ENCODE assay signal across 16 mouse cellular contexts in the genomic region with DNA sequence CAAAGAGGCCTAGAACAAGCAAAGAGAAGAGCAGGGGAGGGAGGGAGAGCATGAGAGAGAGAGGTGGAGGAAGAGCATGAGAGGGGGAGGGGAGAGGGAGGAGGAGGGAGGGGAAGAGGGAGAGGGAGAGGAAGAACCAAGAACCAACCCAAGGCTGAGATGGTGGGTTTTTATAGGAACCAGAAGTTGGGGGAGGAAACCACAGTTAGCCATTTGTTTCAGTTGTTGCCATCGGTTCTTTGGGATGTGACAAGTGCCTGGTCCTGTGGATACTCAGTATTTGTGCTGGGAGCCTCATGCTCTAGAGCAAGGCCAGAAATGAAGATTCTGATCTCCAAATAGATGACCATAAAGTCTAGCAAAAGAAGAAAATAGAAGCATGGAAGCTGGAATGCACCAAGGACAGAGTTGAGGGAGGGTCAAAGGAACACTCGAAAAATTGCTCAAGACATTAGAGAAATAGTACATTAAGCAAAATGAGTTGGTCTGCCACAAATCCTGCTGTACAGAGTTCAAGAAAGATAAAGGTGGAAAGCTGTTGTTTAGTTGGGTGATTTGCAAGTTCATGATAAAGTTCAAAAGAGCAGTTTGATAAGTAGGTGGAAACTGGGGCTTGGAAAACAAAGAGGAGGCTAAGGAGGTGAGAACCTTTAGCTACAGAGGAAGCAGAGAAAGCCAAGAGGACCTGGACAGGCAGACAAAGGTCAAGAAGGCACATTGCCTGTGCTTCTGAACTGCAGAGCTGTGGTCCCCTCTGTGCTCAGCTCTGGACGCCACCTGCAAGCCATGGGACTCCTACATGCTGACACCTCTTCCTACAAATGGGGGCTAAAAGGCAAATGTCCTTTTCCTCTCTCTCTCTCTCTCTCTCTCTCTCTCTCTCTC. TPM values are rescaled to one million over a fixed set of nuclear protein-coding genes. Genes with fewer than 3 reads are reported as not detected.
"Had no signal": no experiment of that assay in that cellular context is flagged by ENCODE, and none has a peak within 500 bp of the region (broad histone marks: within the 10 kb centered on the region; RNA-seq: fewer than 3 reads in every experiment).

No protein-coding gene starts in this region.

- H3K9ac ChIP-seq: limb, embryonic 15.5 days; liver, embryonic 14.5 days; stomach, embryonic 15.5 days had no signal

- H3K9me3 ChIP-seq: limb, embryonic 15.5 days; stomach, embryonic 15.5 days had no signal

- H3K36me3 ChIP-seq: limb, embryonic 15.5 days; stomach, embryonic 15.5 days had no signal

- H3K27me3 ChIP-seq: limb, embryonic 15.5 days; stomach, embryonic 15.5 days had no signal

- H3K4me3 ChIP-seq: left cerebral cortex, adult 2 months; limb, embryonic 15.5 days; stomach, embryonic 15.5 days had no signal

- H3K4me1 ChIP-seq: stomach, embryonic 15.5 days had no signal

- H3K27ac ChIP-seq: left cerebral cortex, adult 2 months; limb, embryonic 15.5 days; liver, embryonic 14.5 days; stomach, embryonic 15.5 days had no signal

- H3K4me2 ChIP-seq: limb, embryonic 15.5 days; midbrain, embryonic 11.5 days; stomach, embryonic 15.5 days had no signal

- ATAC-seq: midbrain, embryonic 16.5 days had no signal

- DNase-seq: kidney, adult 2 months; kidney, postnatal 25 days; lung, adult 18-20 months; right cerebral cortex, postnatal 14 days; thymus, adult 2 months; thymus, postnatal 25 days had no signal

RNA-seq across cellular contexts. Expression of gene Selp, which starts 5.1 kb away (rescaled TPM):
- total RNA-seq: layer of hippocampus, postnatal 25 days; left cerebral cortex, adult 2 months; left cerebral cortex, postnatal 25 days had no signal
- polyA plus RNA-seq: midbrain, embryonic 11.5 days; midbrain, embryonic 16.5 days; neural tube, embryonic 14.5 days had no signal

RNA-seq across cellular contexts. Expression of gene Sell, which starts 58.4 kb away (rescaled TPM):
- total RNA-seq: layer of hippocampus, postnatal 25 days; left cerebral cortex, adult 2 months had no signal
- polyA plus RNA-seq: limb, embryonic 11.5 days; midbrain, embryonic 11.5 days; midbrain, embryonic 16.5 days had no signal
